Mouse (Mus musculus) thymus, adult 2 months (tissue): Measurements from ENCODE around the gene Flywch2.

Experiments
- CTCF ChIP-seq: fragments of 200-500 bp; IDR thresholded peaks from 2 replicates; pipeline ENCODE4 v1.5.1; 2012; ENCODE audit warnings: mild to moderate bottlenecking, control low read depth, low read length, moderate library complexity, borderline replicate concordance; ENCODE audit not compliant: control insufficient read depth, poor library complexity, insufficient read depth; ENCODE audit errors: extremely low read depth
- POLR2A ChIP-seq: fragments of 200-500 bp; IDR thresholded peaks from 2 replicates; pipeline ENCODE4 v1.6.1; 2012; ENCODE audit warnings: mild to moderate bottlenecking, low read length, control low read depth, moderate library complexity; ENCODE audit not compliant: control insufficient read depth, poor library complexity, insufficient read depth; ENCODE audit errors: extremely low read depth

DNA sequence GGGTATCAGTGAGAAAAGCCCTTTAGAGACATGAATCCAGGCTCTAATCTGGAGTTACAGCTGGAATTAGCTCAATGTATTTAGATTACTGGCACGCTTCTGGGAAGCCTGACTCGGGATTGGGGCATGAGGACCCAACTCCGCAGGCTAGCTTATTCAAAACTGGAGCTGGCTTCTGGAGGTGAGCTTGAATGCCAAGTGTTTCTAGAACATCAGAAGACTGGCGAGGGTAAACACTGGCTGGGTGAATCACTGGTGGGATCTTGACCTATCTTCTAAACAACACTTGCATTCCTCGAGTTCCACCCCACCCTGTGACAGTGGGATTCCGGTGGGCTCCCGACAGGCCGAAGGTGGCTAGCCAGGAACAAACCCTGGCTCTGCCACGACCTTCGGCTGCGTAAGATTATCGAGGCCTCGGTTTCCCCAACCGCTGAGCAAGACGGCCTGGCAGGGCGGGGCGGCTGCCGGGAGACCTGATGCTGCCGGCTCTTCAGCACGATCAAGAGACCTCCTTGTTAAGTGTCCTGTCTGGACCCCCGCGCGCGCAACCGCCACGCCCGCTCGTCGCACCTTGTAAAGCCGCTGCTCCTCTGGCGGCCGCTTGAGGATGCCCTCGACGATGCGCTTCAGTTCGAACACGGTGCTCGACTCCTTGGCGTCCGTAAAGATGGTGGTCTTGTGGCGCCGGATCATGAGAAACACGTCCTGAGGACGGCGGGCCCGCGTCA lies 42.6 kb upstream of the Flywch2 start:
- TF ChIP-seq CTCF: no peak
- no peak for TF ChIP-seq POLR2A
